Mouse (Mus musculus) midbrain, embryonic 15.5 days (tissue): ENCODE data around the gene Gm38392. TPM values are rescaled to one million over a fixed set of nuclear protein-coding genes. Genes with fewer than 3 reads are reported as not detected.
A peak's percentile ranks its signal among the peaks of the same experiment; 100 is the strongest.

Experiments
- ATAC-seq: fragments of 200-750 bp; cut with Nextera tagmentation; replicated peaks from 2 replicates; pipeline ENCODE4 v1.8.0; 2017; ENCODE audit warnings: moderate TSS enrichment
- H3K27ac ChIP-seq: fragments of 300-500 bp; sonication (generic); 2 replicates; pipeline ENCODE4 v1.5.1; 2015; ENCODE audit warnings: mild to moderate bottlenecking, inconsistent platforms
- H3K27me3 ChIP-seq: fragments of 300-500 bp; sonication (generic); replicated peaks from 2 replicates; pipeline ENCODE4 v1.6.1; 2015; ENCODE audit warnings: inconsistent platforms
- H3K36me3 ChIP-seq: fragments of 300-500 bp; sonication (generic); replicated peaks from 2 replicates; pipeline ENCODE4 v1.6.1; 2015; ENCODE audit warnings: inconsistent platforms
- H3K4me1 ChIP-seq: fragments of 300-500 bp; sonication (generic); 2 replicates; pipeline ENCODE4 v1.6.1; 2015; ENCODE audit warnings: inconsistent platforms
- H3K4me2 ChIP-seq: fragments of 300-500 bp; sonication (generic); 2 replicates; pipeline ENCODE4 v1.6.1; 2015; ENCODE audit warnings: inconsistent platforms, mild to moderate bottlenecking, moderate library complexity
- H3K4me3 ChIP-seq: fragments of 300-500 bp; sonication (generic); 2 replicates; pipeline ENCODE4 v1.5.1; 2015; ENCODE audit warnings: mild to moderate bottlenecking, inconsistent platforms
- H3K9ac ChIP-seq: fragments of 300-500 bp; sonication (generic); 2 replicates; pipeline ENCODE4 v1.6.1; 2015; ENCODE audit warnings: mild to moderate bottlenecking, inconsistent platforms
- H3K9me3 ChIP-seq: fragments of 300-500 bp; sonication (generic); 2 replicates; pipeline ENCODE4 v1.6.1; 2016; ENCODE audit warnings: inconsistent platforms
- WGBS: fragments of 180-500 bp; shearing (Covaris S2); methylation state at CpG from one replicate; pipeline ENCODE4 v1.1.7; 2015; ENCODE audit warnings: mixed read lengths; 5-methylcytosine and 5-hydroxymethylcytosine counted together
- polyA plus RNA-seq: library from polyadenylated mRNA; unstranded; fragments of >200 nt; fragmentation: Nextera tagmentation; extraction: Ambion mirVana; gene quantifications from 2 replicates; pipeline ENCODE4 v1.2.1, GENCODE M21; 2015

Gm38392 gene
- polyA plus RNA-seq, 1 experiment from 2014 or later = not detected

- peaks cover 54% of the 10 kb centered on the region for H3K4me1 ChIP-seq
These were observed 56.6 kb downstream of the Gm38392 start for GRCm38 (mm10) chr3:88230262-88231047.

GRCm38 (mm10) chr3:88229526-88229925 is 57.5 kb downstream of the Gm38392 start:
- 72% methylated on average over 6 of the region's 6 CpGs for WGBS
- no peaks in the 10 kb centered on the region for H3K27me3 ChIP-seq

More at GRCm38 (mm10) chr3:88230262-88231047, 56.6 kb downstream of the Gm38392 start:
- H3K27ac ChIP-seq = peak overlapping the region; percentile 92
- H3K4me3 ChIP-seq = no peak overlapping the region
- no peaks in the 10 kb centered on the region for H3K9me3 ChIP-seq
- 37% methylated on average over 17 of the region's 17 CpGs for WGBS
- H3K4me2 ChIP-seq = no peak overlapping the region
- H3K27me3 ChIP-seq = no peaks in the 10 kb centered on the region
- ATAC-seq = peak; percentile 6; the same call in 1 of the 2 replicates
- H3K9ac ChIP-seq = no peak overlapping the region
- H3K36me3 ChIP-seq = 0 out of 2 replicates have a peak, but pooled peaks cover 3% of the 10 kb centered on the region

GRCm38 (mm10) chr3:88228906-88229305 is 58.1 kb downstream of the Gm38392 start:
- 0 out of 2 replicates have a peak, but pooled peaks cover 3% of the 10 kb centered on the region for H3K36me3 ChIP-seq

More at GRCm38 (mm10) chr3:88229526-88229925, 57.5 kb downstream of the Gm38392 start:
- no peak overlapping the region for H3K4me3 ChIP-seq
- ATAC-seq = no peak
- peak overlapping the region; percentile 92 for H3K27ac ChIP-seq
- peaks cover 57% of the 10 kb centered on the region for H3K4me1 ChIP-seq
- 0 out of 2 replicates have a peak, but pooled peaks cover 3% of the 10 kb centered on the region for H3K36me3 ChIP-seq
- no peak overlapping the region for H3K9ac ChIP-seq
- no peaks in the 10 kb centered on the region for H3K9me3 ChIP-seq
- H3K4me2 ChIP-seq = no peak overlapping the region

GRCm38 (mm10) chr3:88227976-88228375 is 59.0 kb downstream of the Gm38392 start:
- Histone ChIP-seq H3K4me1 (peaks cover 55% of the 10 kb centered on the region), H3K9ac (no peak overlapping the region), H3K27me3 (no peaks in the 10 kb centered on the region), H3K4me2 (no peak overlapping the region), H3K27ac (peak overlapping the region; percentile 92), H3K4me3 (no peak overlapping the region), H3K36me3 (0 out of 2 replicates have a peak, but pooled peaks cover 3% of the 10 kb centered on the region), H3K9me3 (no peaks in the 10 kb centered on the region)
- WGBS = 31% methylated on average over 6 of the region's 6 CpGs
- ATAC-seq = no peak

More at GRCm38 (mm10) chr3:88228906-88229305, 58.1 kb downstream of the Gm38392 start:
- Histone ChIP-seq H3K27ac (peak overlapping the region; percentile 92), H3K9ac (no peak overlapping the region), H3K9me3 (no peaks in the 10 kb centered on the region), H3K27me3 (no peaks in the 10 kb centered on the region), H3K4me2 (no peak overlapping the region), H3K4me1 (peaks cover 56% of the 10 kb centered on the region), H3K4me3 (no peak overlapping the region)
- no peak for ATAC-seq
- WGBS = 47% methylated on average over 4 of the region's 4 CpGs

- Histone ChIP-seq H3K27me3 (no peaks in the 10 kb centered on the region), H3K4me2 (no peak overlapping the region), H3K4me1 (peaks cover 58% of the 10 kb centered on the region), H3K9me3 (no peaks in the 10 kb centered on the region), H3K27ac (peak overlapping the region; percentile 92), H3K4me3 (no peak overlapping the region), H3K36me3 (0 out of 2 replicates have a peak, but pooled peaks cover 3% of the 10 kb centered on the region), H3K9ac (no peak overlapping the region)
- ATAC-seq = no peak
- 46% methylated on average over 4 of the region's 4 CpGs for WGBS
These were observed 59.8 kb downstream of the Gm38392 start for GRCm38 (mm10) chr3:88227260-88227659.

GRCm38 (mm10) chr3:88226101-88226845 is 60.7 kb downstream of the Gm38392 start:
- Histone ChIP-seq H3K4me2 (no peak overlapping the region), H3K4me1 (peaks cover 58% of the 10 kb centered on the region), H3K27ac (peak overlapping the region; percentile 92), H3K9ac (no peak overlapping the region), H3K9me3 (no peaks in the 10 kb centered on the region), H3K4me3 (no peak overlapping the region), H3K27me3 (no peaks in the 10 kb centered on the region), H3K36me3 (0 out of 2 replicates have a peak, but pooled peaks cover 3% of the 10 kb centered on the region)
- ATAC-seq = no peak
- 63% methylated on average over 10 of the region's 10 CpGs for WGBS

- WGBS = 47% methylated on average over 2 of the region's 2 CpGs
- Histone ChIP-seq H3K4me3 (no peak overlapping the region), H3K27me3 (no peaks in the 10 kb centered on the region), H3K27ac (peak overlapping the region; percentile 92), H3K36me3 (0 out of 2 replicates have a peak, but pooled peaks cover 3% of the 10 kb centered on the region), H3K9ac (no peak overlapping the region), H3K4me2 (no peak overlapping the region), H3K4me1 (peaks cover 59% of the 10 kb centered on the region), H3K9me3 (no peaks in the 10 kb centered on the region)
- no peak for ATAC-seq
These were observed 62.1 kb downstream of the Gm38392 start for GRCm38 (mm10) chr3:88224929-88225328.

GRCm38 (mm10) chr3:88222446-88222845 is 64.6 kb downstream of the Gm38392 start:
- Histone ChIP-seq H3K9me3 (no peaks in the 10 kb centered on the region), H3K4me1 (peaks cover 55% of the 10 kb centered on the region), H3K27me3 (peaks cover 2% of the 10 kb centered on the region; the same call in 1 of the 2 replicates), H3K4me2 (peak overlapping the region; percentile 26; the same call in 1 of the 2 replicates), H3K27ac (peak overlapping the region; percentile 92), H3K36me3 (no peaks in the 10 kb centered on the region), H3K9ac (no peak overlapping the region), H3K4me3 (no peak overlapping the region)
- ATAC-seq = peak; percentile 37
- WGBS = 57% methylated on average over 6 of the region's 6 CpGs

GRCm38 (mm10) chr3:88221519-88222390 is 65.3 kb downstream of the Gm38392 start:
- peaks cover 8% of the 10 kb centered on the region; the same call in 1 of the 2 replicates for H3K27me3 ChIP-seq
- H3K9me3 ChIP-seq = no peaks in the 10 kb centered on the region
- no peak overlapping the region for H3K4me3 ChIP-seq
- H3K27ac ChIP-seq = peak overlapping the region; percentile 92
- peak; percentile 82 for ATAC-seq
- peaks cover 52% of the 10 kb centered on the region for H3K4me1 ChIP-seq
- H3K4me2 ChIP-seq = peak overlapping the region; percentile 26
- peak overlapping the region; percentile 25; the same call in 1 of the 2 replicates for H3K9ac ChIP-seq
- H3K36me3 ChIP-seq = no peaks in the 10 kb centered on the region
- WGBS = 18% methylated on average over 12 of the region's 12 CpGs

GRCm38 (mm10) chr3:88220842-88221241 is 66.2 kb downstream of the Gm38392 start:
- Histone ChIP-seq H3K36me3 (no peaks in the 10 kb centered on the region), H3K27me3 (peaks cover 13% of the 10 kb centered on the region), H3K4me3 (no peak overlapping the region), H3K4me2 (peak overlapping the region; percentile 30; the same call in 1 of the 2 replicates), H3K27ac (peak overlapping the region; percentile 92), H3K9me3 (no peaks in the 10 kb centered on the region), H3K9ac (peak overlapping the region; percentile 25; the same call in 1 of the 2 replicates), H3K4me1 (peaks cover 46% of the 10 kb centered on the region)
- no peak for ATAC-seq
- WGBS = 7% methylated on average over 6 of the region's 6 CpGs

- H3K9me3 ChIP-seq = no peaks in the 10 kb centered on the region
- peak overlapping the region; percentile 18; the same call in 1 of the 2 replicates for H3K9ac ChIP-seq
- peak overlapping the region; percentile 30 for H3K4me2 ChIP-seq
- H3K4me1 ChIP-seq = peaks cover 52% of the 10 kb centered on the region
- H3K36me3 ChIP-seq = no peaks in the 10 kb centered on the region
- 8% methylated on average over 9 of the region's 9 CpGs for WGBS
- no peak for ATAC-seq
- no peak overlapping the region for H3K4me3 ChIP-seq
- peak overlapping the region; percentile 92 for H3K27ac ChIP-seq
- H3K27me3 ChIP-seq = peaks cover 13% of the 10 kb centered on the region
These were observed 67.1 kb downstream of the Gm38392 start for GRCm38 (mm10) chr3:88219940-88220339.
